Mouse (Mus musculus) kidney, postnatal 0 days (tissue): ENCODE measurements around the gene 9230104L09Rik. TPM values are rescaled to one million over a fixed set of nuclear protein-coding genes. Genes with fewer than 3 reads are reported as not detected.

Source experiments
- ATAC-seq: fragments of 200-750 bp; cut with Nextera tagmentation; replicated peaks from 2 replicates; pipeline ENCODE4 v1.8.0; 2017; ENCODE audit warnings: low read depth, moderate number of reproducible peaks, moderate TSS enrichment, moderate library complexity; ENCODE audit not compliant: low FRiP score
- DNase-seq: peaks from one replicate; pipeline ENCODE4 v3.0.0-alpha.2; 2016; ENCODE audit warnings: low spot score
- H3K27ac ChIP-seq: fragments of 300-500 bp; sonication (generic); 2 replicates; pipeline ENCODE4 v1.5.1; 2014; ENCODE audit warnings: mild to moderate bottlenecking
- H3K27me3 ChIP-seq: fragments of 300-500 bp; sonication (generic); 2 replicates; pipeline ENCODE4 v1.6.1; 2014; ENCODE audit warnings: low read length, mixed read lengths; ENCODE audit not compliant: insufficient read depth
- H3K36me3 ChIP-seq: fragments of 300-500 bp; sonication (generic); 2 replicates; pipeline ENCODE4 v1.6.1; 2014; ENCODE audit warnings: low read length, mixed read lengths; ENCODE audit not compliant: insufficient read depth
- H3K4me1 ChIP-seq: fragments of 300-500 bp; sonication (generic); replicated peaks from 2 replicates; pipeline ENCODE4 v1.6.1; 2014; ENCODE audit warnings: antibody characterized with exemption, low read length, mixed read lengths; ENCODE audit not compliant: insufficient read depth
- H3K4me2 ChIP-seq: fragments of 300-500 bp; sonication (generic); 2 replicates; pipeline ENCODE4 v1.6.1; 2014; ENCODE audit warnings: mild to moderate bottlenecking, low read length, moderate library complexity, mixed read lengths
- H3K4me3 ChIP-seq: fragments of 300-500 bp; sonication (generic); replicated peaks from 2 replicates; pipeline ENCODE4 v1.5.1; 2014; ENCODE audit warnings: low read depth, low read length
- H3K9ac ChIP-seq: fragments of 300-500 bp; sonication (generic); 2 replicates; pipeline ENCODE4 v1.6.1; 2014; ENCODE audit warnings: low read depth, low read length
- H3K9me3 ChIP-seq: fragments of 300-500 bp; sonication (generic); replicated peaks from 2 replicates; pipeline ENCODE4 v1.6.1; 2016; ENCODE audit warnings: low read length, inconsistent platforms, mixed read lengths
- CTCF ChIP-seq: IDR thresholded peaks from 2 replicates; pipeline ENCODE4 v1.5.1; 2016; ENCODE audit warnings: antibody characterized with exemption, low read depth, mild to moderate bottlenecking, moderate library complexity
- WGBS: fragments of 180-500 bp; shearing (Covaris S2); extraction: QIAGEN DNeasy Blood & Tissue Kit; methylation state at CpG from one replicate; pipeline ENCODE4 v1.1.7; 2014; 5-methylcytosine and 5-hydroxymethylcytosine counted together
- polyA plus RNA-seq: library from polyadenylated mRNA; unstranded; fragments of >200 nt; fragmentation: Nextera tagmentation; extraction: Ambion mirVana; gene quantifications from 2 replicates; pipeline ENCODE4 v1.2.1, GENCODE M21; 2015

Gene 9230104L09Rik
- polyA plus RNA-seq, 1 experiment from 2014 or later, result not detected

DNA sequence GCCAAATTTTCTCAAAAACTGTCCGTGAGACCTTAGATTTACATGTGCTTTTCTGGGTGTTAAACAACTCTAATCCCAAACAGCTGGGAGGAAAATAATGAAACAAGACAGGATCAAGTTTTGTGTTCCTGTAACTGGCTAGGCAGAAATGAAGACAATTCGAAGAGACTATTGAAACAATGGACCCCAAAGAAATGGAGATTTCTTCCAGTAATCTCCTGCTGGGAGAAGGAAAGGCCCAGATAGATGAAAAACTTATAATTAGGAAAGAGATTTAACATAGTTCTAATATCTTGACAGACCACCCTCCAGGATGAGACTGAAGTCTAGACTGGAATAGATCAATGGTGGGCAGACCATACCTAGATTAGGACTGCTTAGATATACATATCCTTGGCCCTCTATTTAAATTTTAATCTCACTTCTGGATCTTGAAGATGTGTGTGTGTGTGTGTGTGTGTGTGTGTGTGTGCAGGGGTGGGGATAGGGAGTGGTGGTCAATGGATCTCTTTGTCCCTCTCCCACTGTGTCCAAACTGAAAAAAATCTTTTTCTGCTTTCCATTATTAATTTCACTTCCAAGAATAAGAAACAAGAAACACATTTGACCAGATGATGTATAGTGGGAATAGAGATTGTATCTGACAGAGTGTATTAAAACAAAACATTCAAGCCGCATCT lies 24.6 kb upstream of the 9230104L09Rik start:
- H3K9me3 ChIP-seq, result no peaks in the 10 kb centered on the region
- no peak overlapping the region for H3K4me3 ChIP-seq
- H3K4me1 ChIP-seq, result no peaks in the 10 kb centered on the region
- H3K9ac ChIP-seq, result no peak overlapping the region
- TF ChIP-seq CTCF, result no peak
- no peaks in the 10 kb centered on the region for H3K27me3 ChIP-seq
- WGBS, result 70% methylated on average over 3 of the region's 3 CpGs
- DNase-seq (no peak), ATAC-seq (no peak)
- H3K4me2 ChIP-seq, result no peak overlapping the region
- H3K27ac ChIP-seq, result no peak overlapping the region
- no peaks in the 10 kb centered on the region for H3K36me3 ChIP-seq

GRCm38 (mm10) chr2:148888872-148889271 lies 24.0 kb upstream of the 9230104L09Rik start:
- Histone ChIP-seq H3K4me2 (no peak overlapping the region), H3K4me1 (no peaks in the 10 kb centered on the region), H3K9ac (no peak overlapping the region), H3K27ac (no peak overlapping the region), H3K4me3 (no peak overlapping the region), H3K9me3 (no peaks in the 10 kb centered on the region), H3K27me3 (no peaks in the 10 kb centered on the region), H3K36me3 (no peaks in the 10 kb centered on the region)
- ATAC-seq (no peak), DNase-seq (no peak)
- WGBS, result 77% methylated on average over 3 of the region's 3 CpGs
- TF ChIP-seq CTCF, result no peak

DNA sequence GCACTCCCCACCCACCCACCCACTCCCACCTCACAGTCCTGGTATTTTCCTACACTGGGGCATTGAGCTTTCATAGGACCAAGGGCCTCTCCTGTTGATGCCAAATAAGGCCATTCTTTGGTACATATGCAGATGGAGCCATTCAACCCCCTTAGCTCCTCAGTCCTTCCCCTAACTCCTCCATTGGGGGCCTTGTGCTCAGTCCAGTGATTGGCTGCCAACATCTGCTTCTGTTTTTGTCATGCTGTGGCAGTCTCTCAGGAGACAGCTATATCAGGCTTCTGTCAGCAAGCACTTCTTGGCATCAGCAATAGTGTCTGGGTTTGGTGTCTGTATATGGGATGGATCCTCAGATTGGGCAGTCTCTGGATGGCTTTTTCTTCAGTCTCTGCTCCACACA lies 19.9 kb upstream of the 9230104L09Rik start:
- TF ChIP-seq CTCF, result no peak
- no peaks in the 10 kb centered on the region for H3K4me1 ChIP-seq
- H3K9ac ChIP-seq, result no peak overlapping the region
- no peak overlapping the region for H3K4me2 ChIP-seq
- H3K27me3 ChIP-seq, result no peaks in the 10 kb centered on the region
- H3K9me3 ChIP-seq, result no peaks in the 10 kb centered on the region
- H3K36me3 ChIP-seq, result no peaks in the 10 kb centered on the region
- H3K27ac ChIP-seq, result no peak overlapping the region
- DNase-seq, result no peak
- no peak overlapping the region for H3K4me3 ChIP-seq
- ATAC-seq, result no peak

DNA sequence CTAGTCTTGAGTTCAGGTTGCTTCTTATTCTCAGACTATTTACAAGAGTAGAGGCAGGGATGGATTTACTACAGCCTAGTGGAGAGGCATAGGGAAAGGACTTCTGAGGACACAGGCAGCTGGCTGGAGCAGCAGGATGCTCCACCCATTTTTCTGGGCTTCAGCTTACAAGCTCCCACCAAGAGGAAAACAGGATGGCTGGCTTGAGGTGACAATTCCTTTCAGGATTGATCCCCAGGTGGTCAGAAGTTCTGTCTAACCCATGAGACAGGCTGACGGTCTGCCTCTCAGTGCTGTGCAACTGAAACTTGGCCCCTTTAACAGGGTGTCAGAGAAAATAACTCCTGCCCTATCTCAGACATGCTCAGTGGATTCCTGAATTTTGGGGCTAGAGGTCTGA lies 14.4 kb upstream of the 9230104L09Rik start:
- H3K9ac ChIP-seq, result no peak overlapping the region
- 37% methylated on average over 1 of the region's 1 CpGs for WGBS

DNA sequence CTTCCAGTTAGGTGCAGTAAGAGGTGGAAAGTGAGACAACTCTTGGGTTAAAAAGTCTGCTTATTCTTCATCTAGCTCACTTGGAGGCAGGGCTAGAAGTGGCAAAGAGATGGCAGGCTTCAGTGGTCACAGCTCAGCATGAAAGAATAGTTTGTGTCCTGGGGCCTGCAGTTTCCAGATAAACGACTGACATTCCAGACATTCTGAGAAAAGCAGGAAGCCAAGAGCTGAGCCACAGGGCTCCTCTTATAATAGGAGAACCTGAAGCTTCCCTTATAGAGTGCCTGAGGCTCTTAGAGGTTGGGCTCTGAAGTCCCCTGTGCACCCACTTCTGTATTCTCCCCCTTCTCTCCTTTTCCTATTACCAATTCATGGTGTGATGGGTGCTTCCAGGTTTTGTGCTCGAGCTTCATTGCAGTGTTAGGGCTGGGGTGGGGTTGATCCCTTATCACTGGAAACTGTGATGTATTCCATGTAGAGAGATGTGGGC lies 13.8 kb upstream of the 9230104L09Rik start:
- Histone ChIP-seq H3K9ac (no peak overlapping the region), H3K27me3 (no peaks in the 10 kb centered on the region), H3K4me3 (no peak overlapping the region), H3K27ac (no peak overlapping the region), H3K4me2 (no peak overlapping the region), H3K4me1 (peaks cover 16% of the 10 kb centered on the region; the same call in 1 of the 2 replicates), H3K36me3 (no peaks in the 10 kb centered on the region), H3K9me3 (no peaks in the 10 kb centered on the region)
- WGBS, result 25% methylated on average over 2 of the region's 2 CpGs
- no peak for ATAC-seq
- TF ChIP-seq CTCF, result no peak
- DNase-seq, result no peak

More for the DNA sequence above, 14.4 kb upstream of the 9230104L09Rik start:
- Histone ChIP-seq H3K36me3 (no peaks in the 10 kb centered on the region), H3K4me1 (peaks cover 11% of the 10 kb centered on the region; the same call in 1 of the 2 replicates), H3K4me3 (no peak overlapping the region), H3K9me3 (no peaks in the 10 kb centered on the region), H3K27me3 (no peaks in the 10 kb centered on the region), H3K4me2 (no peak overlapping the region), H3K27ac (no peak overlapping the region)
- no peak for TF ChIP-seq CTCF
- ATAC-seq (no peak), DNase-seq (peak; percentile 39)

DNA sequence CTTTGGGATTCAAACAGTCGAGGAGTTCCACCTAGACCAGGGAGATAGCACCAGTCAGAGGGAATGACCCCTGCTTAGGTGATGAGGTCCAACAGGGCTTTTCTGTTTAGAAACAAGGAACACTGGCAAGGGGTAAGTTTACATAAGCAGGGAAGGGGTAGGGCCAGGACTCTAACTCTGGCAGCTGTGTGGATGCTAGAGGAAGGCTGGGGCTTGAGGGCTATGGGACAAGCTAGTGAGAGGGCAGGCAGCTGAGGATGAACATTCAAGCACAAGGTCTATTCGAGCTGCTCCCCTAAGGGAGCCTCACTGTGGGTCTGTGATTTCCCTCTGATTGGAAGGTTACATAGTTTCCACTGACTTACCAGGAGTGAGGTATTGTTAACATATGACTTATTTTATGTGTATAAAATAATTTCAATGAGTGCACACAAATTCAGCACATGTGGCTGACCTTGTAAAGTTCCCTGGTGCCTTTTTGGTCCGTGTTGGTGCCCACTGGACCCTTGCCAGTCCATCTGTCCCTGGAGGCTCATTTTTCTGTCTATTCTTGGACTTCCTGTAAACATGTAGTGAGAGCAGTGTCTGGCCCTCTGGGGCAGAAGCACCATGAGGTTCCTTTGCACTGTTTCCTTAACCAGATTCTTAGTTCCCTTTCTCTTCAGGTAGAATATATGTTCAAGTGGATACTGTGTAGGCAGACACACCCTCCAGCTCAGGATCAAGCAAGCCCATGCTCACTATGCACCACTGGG lies 12.4 kb upstream of the 9230104L09Rik start:
- H3K27ac ChIP-seq, result no peak overlapping the region
- ATAC-seq (no peak), DNase-seq (no peak)
- no peak overlapping the region for H3K4me2 ChIP-seq
- H3K36me3 ChIP-seq, result peaks cover 1% of the 10 kb centered on the region; the same call in 1 of the 2 replicates
- peaks cover 22% of the 10 kb centered on the region; the same call in 1 of the 2 replicates for H3K4me1 ChIP-seq
- no peaks in the 10 kb centered on the region for H3K27me3 ChIP-seq
- no peak overlapping the region for H3K9ac ChIP-seq
- H3K4me3 ChIP-seq, result no peak overlapping the region
- no peak for TF ChIP-seq CTCF
- H3K9me3 ChIP-seq, result no peaks in the 10 kb centered on the region
- WGBS, result 56% methylated on average over 3 of the region's 3 CpGs
